Mouse (Mus musculus): ENCODE data around the gene Slc12a8.
A peak's percentile ranks its signal among the peaks of the same experiment; 100 is the strongest.

DNA sequence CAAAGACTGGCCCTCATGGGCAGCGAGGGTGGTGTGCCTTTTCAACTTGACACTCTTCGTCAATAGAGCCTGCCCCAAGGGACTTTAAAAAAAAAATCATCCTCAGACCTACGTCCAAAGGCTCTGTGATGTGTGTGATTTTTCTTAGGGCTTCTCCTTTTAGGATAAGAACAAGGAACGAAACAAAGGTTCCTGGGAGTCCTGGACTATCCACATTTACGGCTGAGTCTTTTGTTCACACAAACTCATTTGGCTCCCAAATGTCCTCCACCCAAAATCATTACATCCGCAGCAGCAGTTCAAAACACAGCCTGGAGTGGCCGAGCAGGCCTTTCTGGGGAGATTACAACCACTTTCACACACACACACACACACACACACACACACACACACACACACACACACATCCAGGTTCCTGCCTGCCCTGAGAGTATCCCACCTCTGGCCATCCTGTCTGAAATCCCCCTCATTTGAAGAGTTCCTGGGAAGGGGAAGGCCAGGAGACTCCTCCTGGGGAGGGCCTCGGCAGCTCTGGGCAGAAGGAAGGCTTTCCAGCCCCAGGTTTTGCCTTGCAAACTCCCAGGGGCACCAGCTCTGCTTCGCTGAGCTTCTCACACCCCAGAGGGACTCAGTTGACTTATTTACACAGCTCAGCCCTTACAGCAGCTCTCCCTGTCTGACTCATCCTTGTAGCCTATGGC lies 180.6 kb downstream of the Slc12a8 start:
- peak; percentile 93 for TF ChIP-seq ZNF384 (IDR thresholded peaks at IDR 0.05; ENCODE audit: low read depth, low read length)
- TF ChIP-seq CTCF (conservative IDR thresholded peaks at IDR 0.05 in 1 of 2, IDR thresholded peaks at IDR 0.05 in 1 of 2; ENCODE audit: low read depth in 2 of 2, low read length in 2 of 2), result no peak
- TF ChIP-seq MAZ (IDR thresholded peaks at IDR 0.05; ENCODE audit: low read depth, low read length), result peak; percentile 86; the same call in 1 of the 2 replicates
- TF ChIP-seq EP300 (IDR thresholded peaks at IDR 0.05; ENCODE audit: low read length), result peak; percentile 86
- TF ChIP-seq POLR2A (IDR thresholded peaks at IDR 0.05; ENCODE audit: low read depth, low read length), result 0 out of 2 replicates have a peak, but pooled peaks have one; percentile 44
- no peak for TF ChIP-seq USF2 (conservative IDR thresholded peaks at IDR 0.05; ENCODE audit: low read depth, low read length)
- peak; percentile 55 for TF ChIP-seq CHD2 (IDR thresholded peaks at IDR 0.05; ENCODE audit: low read length)
- TF ChIP-seq MYC (IDR thresholded peaks at IDR 0.05; ENCODE audit: low read depth, low read length), result peak; percentile 26; the same call in 1 of the 2 replicates
- TF ChIP-seq ELF1 (IDR thresholded peaks at IDR 0.05; ENCODE audit: low read depth, low read length), result 0 out of 2 replicates have a peak, but pooled peaks have one; percentile 2
- TF ChIP-seq E2F4 (IDR thresholded peaks at IDR 0.05; ENCODE audit: insufficient replicate concordance, low read depth, low read length), result no peak
- TF ChIP-seq KAT2A (IDR thresholded peaks at IDR 0.05; ENCODE audit: insufficient replicate concordance, low read length), result 0 out of 2 replicates have a peak, but pooled peaks have one; percentile 25
- TF ChIP-seq TBP (conservative IDR thresholded peaks at IDR 0.05; ENCODE audit: low read depth, low read length), result peak; percentile 76
- no peak; the same call in 1 of the 2 replicates for TF ChIP-seq MAX (IDR thresholded peaks at IDR 0.05; ENCODE audit: low read length)
- TF ChIP-seq UBTF (IDR thresholded peaks at IDR 0.05; ENCODE audit: low read depth, low read length), result peak; percentile 62
